Mouse (Mus musculus) adrenal gland, postnatal 4 days (tissue): ENCODE results near the gene Cdkal1. TPM values are rescaled to one million over a fixed set of nuclear protein-coding genes. Genes with fewer than 3 reads are reported as not detected.

Experiments used
- DNase-seq, 2 experiments: peaks; one replicate each; pipeline ENCODE4 v3.0.0; 2021 to 2022; ENCODE audit warnings: low spot score in 2 of 2, mixed read lengths in 2 of 2
- total RNA-seq, 2 experiments: library from RNA; stranded (reverse); gene quantifications; 2 replicates each; pipeline ENCODE4 v1.2.3; 2021

Cdkal1 gene
- total RNA-seq, 2 experiments from 2014 or later: 31.9 to 34.3 TPM

DNA sequence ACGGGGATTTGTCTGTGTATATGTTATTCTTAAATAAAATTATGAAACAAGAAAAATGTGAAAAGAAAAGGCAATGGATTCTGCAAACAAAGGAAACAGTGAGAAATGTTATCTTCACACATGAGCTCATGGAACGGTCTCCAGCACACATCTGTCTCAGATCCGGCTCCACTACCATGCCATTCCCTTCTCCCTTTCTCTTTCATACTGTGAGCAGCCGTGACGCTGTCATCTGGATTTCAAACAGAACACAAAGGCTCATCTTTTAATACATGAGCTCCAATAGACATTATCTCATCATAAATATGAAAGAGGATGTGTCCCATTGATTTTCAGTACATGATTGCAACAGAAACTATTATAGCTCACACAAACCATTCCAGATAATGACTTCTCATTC lies 265.3 kb downstream of the Cdkal1 start:
- DNase-seq: no peak

DNA sequence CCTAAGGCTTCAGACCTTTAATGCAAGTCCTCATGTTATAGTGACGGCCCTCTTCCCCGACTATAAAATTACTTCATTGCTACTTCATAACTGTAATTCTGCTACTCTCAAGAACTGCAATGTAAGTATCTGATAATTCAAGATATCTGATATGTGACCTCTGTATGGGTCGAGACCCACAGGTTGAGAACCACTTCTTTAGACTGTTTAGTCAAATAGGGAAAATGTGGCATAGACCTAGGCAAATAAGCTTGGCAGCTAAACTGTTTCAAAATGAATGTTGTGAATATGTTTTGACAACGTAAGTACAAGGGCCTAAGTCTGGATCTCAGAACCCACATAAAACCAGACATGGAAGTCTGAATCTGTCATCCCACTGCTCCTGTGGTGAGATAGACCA lies 266.8 kb downstream of the Cdkal1 start:
- DNase-seq: no peak

DNA sequence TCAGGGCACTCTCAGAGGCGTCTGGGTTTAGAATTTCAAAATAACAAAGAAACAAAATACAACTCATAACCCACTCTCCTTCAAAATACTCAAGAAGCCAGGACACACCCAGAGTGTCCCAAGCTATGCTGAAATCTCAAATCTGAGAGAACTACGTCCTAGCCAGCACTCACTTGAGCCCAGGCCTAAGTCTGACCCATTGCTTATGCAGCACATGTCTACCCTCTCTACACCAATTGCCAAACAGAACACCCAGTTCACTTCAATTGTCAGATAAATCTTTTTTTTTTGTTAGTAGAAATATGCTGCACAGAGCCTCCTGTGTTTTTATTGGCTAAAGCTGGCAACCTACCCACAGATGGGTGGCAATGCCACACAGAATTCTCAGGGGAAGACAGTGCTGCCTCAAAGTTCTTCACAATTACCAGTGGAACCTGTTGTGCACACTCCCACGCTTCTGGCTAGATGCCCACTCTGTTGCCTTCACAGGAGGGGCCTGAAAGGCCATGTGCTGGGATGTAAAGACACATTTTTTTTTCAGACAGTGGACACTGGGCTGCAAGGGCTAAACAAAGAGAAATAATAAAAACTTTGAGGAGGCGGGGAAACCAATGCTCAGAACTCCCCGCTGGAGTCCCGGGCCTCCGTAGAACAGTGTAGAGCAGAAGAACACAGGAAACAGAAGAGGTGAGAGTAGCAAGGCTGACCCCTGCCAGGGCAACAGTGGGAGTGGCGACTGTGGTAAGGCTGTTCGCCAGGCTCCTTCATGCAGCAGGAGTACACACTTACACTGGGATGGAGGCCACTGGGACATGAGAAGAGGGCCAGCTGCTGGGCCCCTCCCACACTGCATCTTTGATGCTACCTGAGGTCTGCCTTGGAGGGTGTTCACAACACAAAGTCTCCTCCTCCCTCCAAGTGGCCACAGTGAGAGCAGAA lies 273.4 kb downstream of the Cdkal1 start:
- no peak for DNase-seq

DNA sequence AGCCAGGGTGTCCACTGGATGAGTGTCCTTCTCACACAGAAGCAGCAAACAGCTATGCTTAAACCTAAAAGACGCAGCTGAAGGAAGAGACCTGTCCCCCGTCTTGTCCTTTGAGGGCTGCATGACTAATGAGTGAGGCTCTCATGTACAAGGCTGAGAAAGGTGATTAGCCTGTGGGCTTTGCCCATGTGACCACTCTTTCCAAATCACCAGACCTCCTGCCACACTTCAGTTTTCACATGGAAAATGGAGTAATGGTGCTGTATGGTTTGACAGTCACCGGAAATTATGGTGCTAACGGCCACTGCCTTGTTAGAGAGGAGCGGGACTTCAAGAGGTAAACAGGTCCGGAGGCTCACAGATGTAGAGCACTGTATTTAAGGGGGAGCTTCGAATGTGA lies 274.7 kb downstream of the Cdkal1 start:
- no peak for DNase-seq

DNA sequence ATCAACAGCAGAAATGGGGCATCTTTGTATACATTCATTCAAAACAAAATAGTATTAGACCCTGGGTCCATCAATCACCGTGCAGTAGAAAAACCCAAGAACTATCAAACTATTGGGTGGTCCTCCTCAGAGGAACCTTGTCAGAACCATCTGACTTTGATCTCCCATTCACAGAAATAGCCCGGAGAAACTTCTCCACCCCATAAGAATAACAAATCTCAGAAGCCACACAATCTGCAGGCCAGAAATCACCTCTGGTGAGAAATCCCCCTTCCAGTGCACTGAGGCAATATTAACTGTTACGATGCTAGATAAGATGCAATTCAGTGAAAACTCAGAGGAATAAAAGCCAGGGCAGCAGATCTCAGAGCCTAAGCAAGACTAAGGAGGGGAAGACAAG lies 275.5 kb downstream of the Cdkal1 start:
- DNase-seq: no peak

DNA sequence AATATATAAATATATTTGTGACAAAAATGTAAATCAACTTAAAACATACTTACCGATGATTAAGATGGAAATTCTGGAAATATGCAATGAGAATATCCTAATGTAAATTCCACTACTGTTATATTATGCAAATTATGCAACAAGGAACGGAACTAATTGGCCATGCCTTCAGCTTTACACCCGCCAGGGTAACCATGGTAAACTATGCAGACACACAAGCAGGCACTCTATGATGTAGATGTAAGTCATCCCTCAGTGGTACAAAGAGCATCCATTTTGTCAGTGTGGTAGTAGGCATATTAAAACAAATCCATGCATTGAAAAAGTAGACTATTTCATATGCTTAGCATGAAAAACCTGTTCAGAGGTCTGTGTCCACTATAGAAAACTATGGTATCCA lies 276.9 kb downstream of the Cdkal1 start:
- DNase-seq: no peak

DNA sequence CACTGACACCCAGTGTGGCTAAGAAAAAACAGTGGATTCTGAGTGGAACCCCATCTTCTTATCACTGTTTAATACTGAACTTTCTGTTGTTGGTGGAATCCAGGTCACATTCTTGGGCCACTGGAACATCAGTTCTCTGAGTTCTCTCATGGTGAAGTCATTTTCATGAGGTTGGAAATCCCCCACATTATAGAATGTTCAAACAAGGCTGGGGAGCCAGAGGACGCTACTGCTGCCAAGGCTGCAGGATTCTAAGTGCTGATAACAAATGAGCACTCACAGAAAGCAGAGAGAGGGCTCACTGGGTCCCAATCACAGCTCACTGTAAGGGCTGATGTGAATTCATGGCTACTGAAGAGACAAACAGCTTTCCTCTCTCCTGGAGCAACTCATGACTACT lies 280.7 kb downstream of the Cdkal1 start:
- no peak for DNase-seq

DNA sequence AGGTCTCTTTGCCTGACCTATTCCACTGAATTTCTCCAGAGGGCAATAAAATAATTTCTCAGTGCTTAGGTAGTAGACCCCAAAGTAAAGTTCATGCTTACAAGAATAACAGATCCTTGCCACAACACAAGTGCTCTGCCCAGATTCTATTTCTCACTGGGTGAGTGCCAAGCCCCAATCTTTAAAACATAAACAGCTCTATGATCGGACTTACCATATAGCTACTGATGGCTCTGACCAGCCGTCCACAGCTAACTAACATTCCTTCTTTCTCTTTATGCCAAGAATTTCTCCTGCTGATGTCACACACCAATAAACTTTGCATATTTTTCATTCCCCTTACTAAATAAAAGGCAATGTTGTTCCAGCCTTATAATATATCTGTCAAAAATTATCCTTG lies 283.0 kb downstream of the Cdkal1 start:
- no peak for DNase-seq

DNA sequence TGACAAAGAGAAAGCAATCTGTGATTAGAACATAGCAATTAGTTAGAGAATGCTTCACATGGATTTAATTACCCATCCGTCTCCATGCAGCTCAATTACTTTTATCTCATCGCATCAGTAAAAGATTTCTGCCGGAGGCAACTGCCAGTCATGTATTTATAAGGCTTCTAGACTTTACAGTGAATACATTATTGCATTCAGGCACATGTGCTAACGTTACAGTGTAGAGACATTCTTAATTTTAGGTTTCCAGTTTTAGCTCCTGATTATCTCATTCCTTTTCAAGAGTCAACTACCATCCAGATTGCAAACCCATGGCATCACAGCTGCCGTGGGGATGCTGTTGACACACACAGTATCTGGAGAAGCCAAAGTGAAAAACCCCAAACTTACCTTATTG lies 289.8 kb downstream of the Cdkal1 start:
- no peak for DNase-seq

DNA sequence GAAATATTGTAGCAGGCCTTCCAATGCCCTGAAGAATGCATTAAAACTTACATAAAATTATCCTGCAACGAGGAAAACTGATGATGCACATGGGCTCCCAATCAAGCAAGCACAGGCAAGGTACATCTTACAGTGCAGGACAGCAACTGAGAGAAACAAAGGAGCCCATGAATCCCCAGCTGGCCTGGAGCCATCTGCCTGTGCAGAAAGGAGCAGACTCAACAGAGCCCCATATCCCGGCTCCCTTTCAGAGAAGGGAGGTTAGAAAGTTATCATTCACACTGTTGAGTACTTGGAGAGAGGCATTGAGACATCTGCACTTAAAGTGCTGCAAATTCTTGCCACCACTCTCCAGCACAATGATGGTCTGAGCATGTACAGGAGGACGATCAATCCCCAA lies 296.3 kb downstream of the Cdkal1 start:
- no peak for DNase-seq

DNA sequence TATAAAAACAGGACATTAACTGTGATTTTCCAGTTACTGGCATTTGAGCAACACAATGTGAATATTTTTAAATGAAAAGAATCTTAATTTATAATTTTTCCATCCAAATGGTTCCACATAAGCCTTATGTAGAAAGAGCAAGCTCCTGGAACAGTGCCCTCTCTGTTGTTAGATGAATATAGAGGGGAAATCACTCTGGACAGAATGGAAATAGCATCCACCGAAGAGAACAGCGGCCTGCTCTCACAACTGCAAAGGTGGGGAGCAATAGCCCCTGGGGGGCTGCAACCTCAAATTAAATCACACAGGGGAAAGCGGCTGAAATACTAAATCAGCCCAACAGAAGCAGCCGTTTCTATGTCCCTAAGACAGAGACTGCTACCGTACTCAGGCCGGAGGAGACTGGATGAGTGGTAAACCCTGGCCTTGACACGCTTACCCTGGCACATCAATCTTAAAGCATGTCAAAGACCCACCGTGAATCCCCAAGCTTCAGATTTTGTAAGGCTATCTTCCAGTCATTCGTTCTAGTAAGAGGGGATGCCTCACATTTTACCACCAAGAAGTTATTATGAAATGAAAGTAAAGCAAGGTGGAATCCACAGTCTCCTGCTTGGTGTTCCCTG lies 300.2 kb downstream of the Cdkal1 start:
- DNase-seq: no peak

DNA sequence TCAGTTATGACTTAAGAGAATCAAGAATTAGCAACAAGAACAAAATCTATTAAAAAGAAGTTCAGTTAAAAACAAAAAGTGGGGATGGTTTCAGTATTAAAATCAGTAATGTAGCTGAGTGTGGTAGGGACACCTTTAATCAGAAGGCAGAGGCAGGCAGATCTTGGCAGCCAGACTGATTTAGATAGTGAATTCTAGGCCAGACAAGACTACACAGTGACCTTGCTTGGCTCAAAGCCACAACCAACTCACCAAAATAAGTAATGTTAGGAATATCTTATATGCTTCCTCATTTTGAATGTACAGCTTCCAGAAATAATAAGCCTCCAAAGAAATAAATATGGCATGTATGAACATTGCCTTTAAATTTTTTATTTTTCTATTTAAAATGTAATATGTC lies 301.7 kb downstream of the Cdkal1 start:
- no peak for DNase-seq

DNA sequence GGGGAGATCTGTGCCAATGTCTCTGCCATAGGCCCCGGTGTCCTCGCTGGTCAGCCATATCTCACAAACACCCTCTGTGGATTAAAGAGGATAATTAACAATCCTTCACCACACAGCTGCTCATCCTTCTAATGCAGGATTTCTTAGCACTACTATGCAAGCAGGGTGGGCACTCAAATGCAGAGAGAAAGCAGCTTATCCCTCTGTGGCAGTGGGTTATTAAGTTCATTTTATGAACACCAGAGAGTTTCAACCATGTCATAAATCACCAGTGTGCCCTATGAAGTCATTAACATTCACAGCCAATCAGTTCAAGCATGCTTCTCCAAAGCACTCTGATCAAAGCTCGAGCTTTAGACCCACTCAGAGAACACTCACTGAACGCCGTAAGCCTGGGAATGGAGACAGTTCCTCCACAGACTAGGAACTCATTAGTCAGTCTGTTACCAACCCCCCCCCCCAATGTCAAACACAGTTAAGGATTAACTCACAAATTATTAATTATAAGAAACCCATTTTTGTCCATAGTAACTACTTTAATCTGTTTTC lies 303.1 kb downstream of the Cdkal1 start:
- DNase-seq: no peak

DNA sequence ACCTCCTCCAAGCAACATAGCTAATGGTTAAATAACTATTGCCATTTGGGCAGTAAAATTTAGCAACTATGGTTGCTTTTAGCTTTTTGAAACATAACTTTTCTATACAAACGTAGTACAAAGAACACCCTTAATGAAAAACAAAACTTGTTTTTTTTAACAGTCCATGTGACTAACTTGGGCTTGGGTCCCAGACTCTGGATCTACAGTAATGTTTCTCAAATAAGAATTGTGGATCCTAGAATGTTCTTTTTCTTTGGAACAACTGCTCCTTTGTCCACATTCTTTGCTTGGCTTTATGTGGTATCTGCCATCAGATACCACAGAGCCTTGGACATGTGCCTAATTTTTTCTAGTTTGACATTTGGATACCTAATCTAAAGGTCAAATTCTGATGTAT lies 304.6 kb downstream of the Cdkal1 start:
- DNase-seq: no peak

DNA sequence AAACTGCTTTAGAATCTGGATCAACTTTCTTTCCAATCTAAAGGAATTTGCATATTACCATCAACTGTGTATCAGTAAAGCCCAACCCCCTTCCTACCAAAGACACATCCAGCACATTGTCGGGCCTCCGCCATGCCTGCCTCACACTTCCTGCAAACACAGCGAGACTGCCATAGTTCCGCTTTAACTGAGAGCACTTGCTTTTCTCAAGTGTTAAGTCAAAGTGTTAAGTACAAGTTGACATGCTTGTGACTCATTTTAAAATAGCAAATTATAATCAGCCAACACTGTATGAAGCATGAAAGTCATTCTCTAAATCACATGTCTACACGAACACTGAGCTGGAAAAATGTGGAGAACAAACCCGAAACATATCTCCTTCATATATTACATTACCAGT lies 305.3 kb downstream of the Cdkal1 start:
- DNase-seq: no peak

DNA sequence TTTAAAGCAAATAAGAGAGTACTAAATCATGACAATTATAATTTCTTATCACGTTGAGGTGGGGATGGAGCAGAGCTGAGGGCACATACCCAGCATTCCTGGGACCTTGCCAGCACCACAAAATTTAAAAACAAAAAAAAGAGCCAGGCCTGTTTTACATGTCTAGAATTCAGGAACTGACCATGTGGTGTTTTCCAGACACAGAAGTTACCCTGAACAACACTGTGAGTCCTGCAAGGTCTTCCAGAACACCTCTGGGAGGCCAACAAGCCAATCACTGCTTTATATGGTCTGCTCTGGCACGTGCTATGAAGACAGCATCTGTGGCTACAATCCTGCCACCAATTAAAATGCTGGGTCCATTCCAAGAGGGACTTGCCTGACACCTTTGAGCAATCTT lies 305.7 kb downstream of the Cdkal1 start:
- no peak for DNase-seq

DNA sequence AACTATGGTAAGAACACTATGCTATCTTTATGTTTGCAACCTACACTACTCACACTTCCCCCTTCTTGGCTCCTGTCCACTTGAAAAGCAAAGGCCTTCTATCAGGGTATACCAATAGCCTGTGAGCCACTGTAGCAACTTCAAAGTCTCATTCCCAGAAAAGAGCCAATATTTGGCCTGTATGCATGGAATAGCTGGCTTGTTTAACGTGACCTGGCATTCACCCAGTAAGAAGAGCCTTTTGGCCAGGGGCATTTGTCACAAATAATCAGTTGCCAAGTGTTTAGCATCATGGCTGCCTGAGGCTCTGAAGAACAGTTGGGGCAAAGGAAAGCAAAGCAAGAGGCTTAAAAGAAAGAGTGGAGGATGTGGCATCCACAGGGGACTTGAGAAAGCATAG lies 317.6 kb downstream of the Cdkal1 start:
- no peak for DNase-seq

DNA sequence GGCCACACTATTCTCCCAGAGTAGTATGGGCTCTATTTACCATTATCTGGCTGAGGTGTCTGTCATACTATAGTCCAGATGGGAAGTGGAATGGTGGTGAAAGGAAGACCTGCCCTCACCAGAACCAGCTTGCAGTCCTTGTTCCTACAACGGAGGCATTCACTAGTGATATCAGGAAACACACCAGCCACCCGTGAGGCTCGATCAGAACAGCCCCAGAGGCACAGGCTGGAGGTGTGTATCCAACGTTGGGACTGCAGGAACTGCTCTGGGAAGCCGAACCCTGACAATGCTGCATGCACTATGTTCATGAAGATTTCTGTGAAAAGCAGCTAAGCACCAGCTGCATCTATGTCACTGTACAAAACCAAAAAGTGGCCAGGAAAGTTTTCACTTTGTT lies 321.9 kb downstream of the Cdkal1 start:
- DNase-seq: no peak

DNA sequence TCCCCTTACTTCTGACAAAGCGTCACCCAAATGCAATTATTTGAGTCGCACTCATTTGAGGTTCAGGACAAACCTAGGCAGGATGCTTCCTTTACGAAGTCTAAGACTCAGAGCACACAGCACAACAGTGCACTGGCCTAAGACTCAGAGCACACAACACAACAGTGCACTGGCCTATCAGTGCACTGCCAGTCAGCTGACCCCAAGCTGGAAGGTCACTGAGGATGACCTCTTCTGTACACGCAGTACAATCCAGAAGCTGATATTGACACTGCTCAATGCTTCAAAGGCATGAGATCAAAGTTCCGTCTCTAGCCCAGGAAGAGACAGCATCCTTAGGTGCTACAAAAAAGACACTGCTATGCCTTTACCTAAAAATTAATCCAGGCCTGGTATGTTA lies 327.1 kb downstream of the Cdkal1 start:
- no peak for DNase-seq

DNA sequence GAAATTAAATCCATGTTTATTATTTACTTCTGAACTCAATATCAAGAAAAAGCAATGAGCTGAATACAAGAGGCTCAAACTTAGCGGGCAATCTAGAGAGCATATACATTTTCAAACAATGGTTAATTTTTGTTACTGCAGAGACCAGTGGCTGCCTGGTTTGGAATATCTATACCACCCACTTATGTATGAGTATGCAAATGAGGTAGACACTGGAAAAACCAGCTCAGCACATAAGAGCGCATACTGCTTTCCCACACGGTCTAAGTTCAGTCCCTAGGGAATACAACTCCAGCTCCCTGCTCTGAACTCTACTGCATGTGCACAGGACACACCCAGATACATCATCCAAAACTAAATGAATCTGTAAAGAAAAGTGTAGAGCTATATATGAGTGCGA lies 334.2 kb downstream of the Cdkal1 start:
- no peak for DNase-seq

DNA sequence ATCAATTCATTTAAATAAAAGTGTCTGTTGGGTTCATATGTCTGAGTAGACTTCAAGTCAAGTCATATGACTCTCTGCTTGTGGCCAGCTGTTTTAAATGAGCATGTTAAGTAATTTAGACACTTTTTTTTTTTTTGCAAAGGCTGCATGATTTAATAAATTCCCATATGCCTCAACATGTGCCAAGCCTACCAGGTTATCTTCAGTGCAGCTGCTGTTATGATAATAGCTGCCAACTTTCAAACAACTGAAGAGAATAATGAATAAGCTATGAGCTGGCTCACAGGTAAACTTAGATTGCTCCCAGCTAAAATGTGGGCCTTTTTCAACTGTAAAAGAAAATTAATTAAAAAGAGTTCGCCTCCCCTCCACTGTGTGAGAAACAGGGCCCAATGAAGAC lies 341.4 kb downstream of the Cdkal1 start:
- DNase-seq: no peak

DNA sequence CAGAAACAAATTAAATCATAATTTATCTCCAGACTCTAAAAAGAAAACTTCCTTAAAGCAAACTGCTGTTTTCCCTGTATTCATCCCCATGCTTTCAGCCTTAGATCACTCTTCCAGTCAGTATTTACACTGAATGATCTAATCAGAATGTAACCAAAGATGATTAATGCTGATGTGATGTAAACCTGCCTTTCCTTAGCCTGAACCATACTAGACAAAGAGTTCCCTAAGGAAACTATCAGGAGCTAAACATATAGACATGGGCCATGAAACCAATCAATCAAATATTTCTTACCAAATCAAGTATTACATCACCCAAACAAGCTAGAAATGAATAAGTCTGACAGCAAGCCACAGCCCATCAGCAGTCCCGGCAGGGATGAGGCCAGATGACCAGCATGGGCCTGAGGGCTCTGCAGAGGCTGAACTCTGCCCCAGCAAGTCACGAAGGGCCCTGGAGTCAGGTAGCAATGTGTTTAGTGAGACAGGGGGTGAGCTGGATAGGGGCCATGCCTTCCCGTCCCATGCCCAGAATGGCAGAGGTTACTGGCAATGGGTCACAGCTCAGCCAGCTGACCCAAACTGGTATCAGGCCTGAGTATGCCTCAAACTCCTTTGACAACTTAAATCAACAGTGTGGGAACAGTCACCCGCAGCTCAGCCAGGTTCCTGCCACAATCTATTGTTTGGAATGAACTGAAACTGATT lies 350.5 kb downstream of the Cdkal1 start:
- DNase-seq: no peak
